Mouse (Mus musculus) heart, adult 2 months (tissue): ENCODE results near the gene Gtf2a1.

ENCODE experiments used
- EP300 ChIP-seq: fragments of 200-500 bp; IDR thresholded peaks from 2 replicates; pipeline ENCODE4 v1.6.1; 2011; ENCODE audit warnings: low read depth, low read length, control low read depth; ENCODE audit not compliant: insufficient read depth
- POLR2A ChIP-seq: fragments of 200-500 bp; IDR thresholded peaks from 2 replicates; pipeline ENCODE4 v1.6.1; 2011; ENCODE audit warnings: mild to moderate bottlenecking, low read depth, low read length, control low read depth; ENCODE audit not compliant: insufficient read depth

GRCm38 (mm10) chr12:91607678-91608077 lies 17.4 kb upstream of the Gtf2a1 start:
- TF ChIP-seq POLR2A (no peak), EP300 (no peak)
